Mouse (Mus musculus) CH12F3 (cell line): ENCODE results near the gene Tssc4.

Experiments used
- in situ Hi-C: fragments of 300-500 bp; cut with MboI; formaldehyde crosslinking; loops from 2 replicates; pipeline ENCODE4 v1.14.3; 2020; ENCODE audit warnings: low sequenced_read_pairs

Tssc4 gene

DNA sequence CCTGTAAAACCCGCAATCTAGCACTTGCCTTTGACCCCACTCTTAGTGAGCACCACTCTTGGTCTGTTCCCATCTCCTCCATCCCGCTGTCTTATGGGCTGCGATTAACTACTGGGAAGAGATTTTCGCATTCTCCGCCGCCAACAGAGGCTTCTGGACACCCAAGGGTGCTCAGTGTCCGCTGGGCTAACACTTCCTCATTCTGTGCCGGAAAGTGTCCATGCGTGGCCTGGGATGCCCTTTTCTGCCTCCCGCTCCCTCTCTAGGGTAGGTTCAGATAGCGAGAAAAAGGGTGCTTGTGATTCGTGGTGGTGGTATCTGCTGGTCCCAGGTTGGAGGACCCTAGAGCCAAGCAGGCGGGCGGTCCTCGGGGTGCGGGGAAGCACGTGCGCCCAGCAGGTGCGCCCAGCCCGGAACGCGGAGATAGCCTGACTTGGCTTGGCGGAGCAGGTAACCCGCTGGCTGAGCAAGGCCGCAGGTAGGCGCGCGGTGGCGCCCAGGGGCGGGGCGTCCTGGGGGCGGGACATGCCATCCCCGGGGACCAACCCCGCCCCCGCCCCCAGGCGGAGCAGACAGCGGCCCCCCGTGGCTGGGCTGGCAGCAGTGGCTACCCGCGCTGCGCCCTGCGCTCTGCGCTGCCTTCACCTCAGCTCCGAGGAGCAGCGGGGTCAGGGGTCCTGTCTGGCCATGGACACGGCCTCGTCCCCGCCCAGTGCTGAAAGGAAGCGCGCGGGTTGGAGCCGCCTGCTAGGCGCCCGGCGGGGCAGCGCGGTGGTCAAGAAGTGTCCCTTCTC is 37.8 kb downstream of the Tssc4 start:
- in situ Hi-C loops = no loop called here

GRCm38 (mm10) chr7:143108200-143108599 is 39.2 kb downstream of the Tssc4 start:
- in situ Hi-C loops = no loop called here

DNA sequence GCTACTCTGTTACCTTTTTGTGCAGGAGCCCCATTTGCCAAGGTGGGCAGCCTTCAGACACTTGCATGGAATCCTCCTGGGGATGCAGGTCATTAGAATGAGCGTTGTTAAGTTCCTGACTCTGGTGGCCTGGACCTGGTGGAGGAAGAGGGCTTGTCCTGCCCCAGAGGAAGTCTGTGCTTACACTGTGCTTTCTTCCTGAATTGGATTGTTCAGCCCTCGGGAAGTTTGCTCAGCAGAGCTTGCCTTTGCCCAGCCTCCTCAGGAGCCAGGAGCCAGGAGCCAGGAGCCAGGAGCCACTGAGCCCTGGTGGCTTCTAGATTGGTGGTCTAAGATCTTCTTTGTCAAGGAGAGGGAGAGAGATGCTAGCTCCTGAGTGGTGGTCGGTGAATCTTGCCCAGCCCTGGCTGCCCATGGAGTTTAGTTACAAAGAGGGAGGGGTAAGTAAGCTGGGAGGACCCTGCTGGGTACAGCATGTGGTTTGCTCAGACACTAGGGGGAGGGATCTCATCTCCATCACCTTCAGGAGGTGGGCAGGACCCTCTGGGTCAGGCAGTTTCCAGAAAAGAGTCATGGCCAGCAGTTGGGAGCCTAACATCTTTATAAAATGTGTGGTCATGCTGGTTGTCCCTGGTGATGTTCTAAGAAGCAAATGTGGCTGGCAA is 40.1 kb downstream of the Tssc4 start:
- in situ Hi-C loops = no loop called here

DNA sequence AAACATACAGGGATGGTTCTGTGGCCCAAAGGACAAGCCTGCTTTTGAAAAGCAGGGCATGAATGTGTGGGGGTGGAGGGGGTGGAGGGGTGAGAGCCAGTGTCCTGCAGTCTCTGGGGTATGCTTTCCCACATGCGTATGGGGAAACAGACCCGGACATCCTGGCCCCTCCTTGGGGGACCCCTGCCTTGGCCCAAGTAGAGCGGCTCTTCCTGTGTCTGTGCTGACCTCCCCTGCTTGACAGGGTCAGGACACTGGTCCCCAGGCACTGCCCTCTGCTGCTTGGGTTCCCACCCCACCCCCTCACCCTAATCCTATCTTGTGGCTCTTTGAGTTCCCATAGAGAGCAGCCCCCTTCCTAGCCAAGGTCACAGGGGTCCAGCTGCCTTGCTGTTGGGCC is 40.6 kb downstream of the Tssc4 start:
- in situ Hi-C loops = no loop called here

DNA sequence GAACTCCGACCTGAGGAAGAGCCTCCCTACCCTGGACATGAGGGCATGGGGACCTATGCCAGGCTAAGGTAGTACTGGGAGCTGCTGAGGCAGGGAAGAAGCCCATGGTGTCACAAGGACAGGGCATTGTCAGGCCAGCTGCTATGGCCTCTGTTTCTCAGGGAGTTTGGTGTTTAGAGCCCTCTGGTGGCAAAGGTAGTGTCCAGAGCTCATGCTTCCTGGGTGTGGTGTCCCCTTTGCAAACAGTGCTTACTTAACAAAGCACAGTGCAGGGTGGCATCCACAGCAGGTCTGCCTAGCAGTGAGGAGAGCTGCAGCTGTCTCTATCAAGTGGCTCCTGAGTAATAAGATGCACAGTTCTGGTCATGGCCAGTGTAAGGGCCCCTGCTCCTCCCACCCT is 41.8 kb downstream of the Tssc4 start:
- in situ Hi-C loops = no loop called here

DNA sequence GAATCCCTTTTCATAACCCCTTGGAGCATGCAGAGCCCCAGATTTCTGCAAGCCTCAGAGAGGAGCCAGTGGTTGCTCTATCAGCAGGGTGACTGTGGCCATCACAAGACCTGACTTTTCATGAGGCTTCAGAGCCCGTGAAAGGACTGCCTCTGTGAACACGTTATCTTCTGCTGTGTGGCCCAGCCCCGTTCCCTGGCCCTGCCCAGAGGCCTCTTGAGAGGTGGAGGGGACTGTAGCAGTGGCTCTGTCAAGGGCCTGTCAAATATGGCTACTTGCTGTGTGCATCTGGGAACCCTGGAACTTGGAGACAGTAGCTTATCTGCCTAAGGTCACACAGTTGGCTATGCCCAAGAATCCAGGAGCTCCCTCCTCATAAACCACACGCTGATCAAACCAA is 42.7 kb downstream of the Tssc4 start:
- in situ Hi-C loops = no loop called here

DNA sequence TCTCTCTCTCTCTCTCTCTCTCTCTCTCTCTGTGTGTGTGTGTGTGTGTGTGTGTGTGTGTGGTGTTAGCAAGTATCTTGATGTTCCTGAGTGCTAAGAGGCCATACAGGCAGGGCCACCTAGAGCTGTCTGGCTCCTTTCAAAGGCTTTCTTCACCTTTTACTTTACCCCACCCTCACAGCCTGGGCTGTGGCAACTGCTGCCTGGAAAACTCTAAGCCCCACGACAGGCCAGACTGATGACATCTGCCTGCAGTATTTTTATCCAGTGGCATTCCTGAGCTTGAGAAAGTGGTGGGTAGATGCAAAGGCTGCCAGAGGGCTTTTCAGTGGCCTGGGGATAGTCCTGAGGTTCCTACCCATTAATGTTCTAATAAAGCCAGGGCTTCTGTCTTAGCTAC is 43.3 kb downstream of the Tssc4 start:
- in situ Hi-C loops = no loop called here

- in situ Hi-C loops = no loop called here
Measured at GRCm38 (mm10) chr7:143114773-143115172, 45.7 kb downstream of the Tssc4 start.

GRCm38 (mm10) chr7:143116521-143116920 is 47.5 kb downstream of the Tssc4 start:
- in situ Hi-C loops = no loop called here

- in situ Hi-C loops = no loop called here
Measured at GRCm38 (mm10) chr7:143119407-143119806, 50.4 kb downstream of the Tssc4 start.

GRCm38 (mm10) chr7:143119826-143120225 is 50.8 kb downstream of the Tssc4 start:
- in situ Hi-C loops = no loop called here
